ENCODE assay signal across 22 mouse cellular contexts in genomic region chr6:117156846-117157245, GRCm38 (mm10). TPM values are rescaled to one million over a fixed set of nuclear protein-coding genes. Genes with fewer than 3 reads are reported as not detected.
DNase-seq lines count a peak whose midpoint lies in the region; ATAC-seq lines count a peak whose summit lies in the region.
"Had no signal": no experiment of that assay in that cellular context is flagged by ENCODE, and none has a peak within 500 bp of the region (broad histone marks: within the 10 kb centered on the region; RNA-seq: fewer than 3 reads in every experiment).

No protein-coding gene starts in this region.

- no peaks in the 10 kb centered on the region for H3K27me3 ChIP-seq in midbrain, embryonic 11.5 days (ENCODE audit: control insufficient read depth, insufficient read depth, low read length)
- H3K27me3 ChIP-seq in midbrain, embryonic 14.5 days (ENCODE audit: control insufficient read depth, insufficient read depth, low read length): no peaks in the 10 kb centered on the region
- H3K27me3 ChIP-seq: embryonic facial prominence, embryonic 15.5 days; forebrain, embryonic 12.5 days had no signal

- H3K4me1 ChIP-seq in midbrain, embryonic 11.5 days (ENCODE audit: control insufficient read depth, insufficient read depth, low read length): 0 out of 2 replicates have a peak, but pooled peaks cover 2% of the 10 kb centered on the region
- H3K4me1 ChIP-seq in midbrain, embryonic 14.5 days (ENCODE audit: control insufficient read depth, insufficient read depth, low read length): no peaks in the 10 kb centered on the region
- H3K4me1 ChIP-seq: forebrain, embryonic 12.5 days had no signal

- DNase-seq in heart, adult 11 months: peak; percentile 72
- no peak for DNase-seq in heart, adult 18-20 months
- peak; percentile 51 for DNase-seq in midbrain, embryonic 11.5 days (ENCODE audit: low spot score, missing footprints)
- no peak for DNase-seq in midbrain, embryonic 14.5 days
- DNase-seq in left cerebral cortex, adult 9 months (ENCODE audit: low spot score in 2 of 2): no peak
- DNase-seq: adrenal gland, adult 2 months; adrenal gland, postnatal 10 days; adrenal gland, postnatal 25 days; cerebellum, adult 11 months; cerebellum, adult 18-20 months; cerebellum, adult 8-10 months; cerebellum, adult 9-11 months; cerebellum, postnatal 36 days; embryo, embryonic 11 days had no signal

- H3K9me3 ChIP-seq in midbrain, embryonic 11.5 days (ENCODE audit: control insufficient read depth, low read length): no peaks in the 10 kb centered on the region
- H3K9me3 ChIP-seq in midbrain, embryonic 14.5 days (ENCODE audit: control insufficient read depth, low read length): no peaks in the 10 kb centered on the region
- H3K9me3 ChIP-seq: embryonic facial prominence, embryonic 13.5 days; embryonic facial prominence, embryonic 15.5 days; forebrain, embryonic 10.5 days; forebrain, embryonic 12.5 days had no signal

- no peak overlapping the region for H3K4me2 ChIP-seq in midbrain, embryonic 11.5 days
- H3K4me2 ChIP-seq in midbrain, embryonic 14.5 days (ENCODE audit: low read length): no peak overlapping the region
- H3K4me2 ChIP-seq: embryonic facial prominence, embryonic 13.5 days; embryonic facial prominence, embryonic 15.5 days; forebrain, embryonic 12.5 days had no signal

- H3K27ac ChIP-seq in midbrain, embryonic 11.5 days (ENCODE audit: low read depth, low read length): no peak overlapping the region
- no peak overlapping the region for H3K27ac ChIP-seq in midbrain, embryonic 14.5 days (replicated peaks; ENCODE audit: low read depth, low read length)
- H3K27ac ChIP-seq: embryonic facial prominence, embryonic 13.5 days; embryonic facial prominence, embryonic 15.5 days; forebrain, embryonic 10.5 days; forebrain, embryonic 12.5 days had no signal

- no peak for ATAC-seq in midbrain, embryonic 11.5 days (ENCODE audit: low FRiP score)
- no peak for ATAC-seq in midbrain, embryonic 14.5 days (ENCODE audit: low FRiP score, low TSS enrichment)
- ATAC-seq: forebrain, embryonic 14.5 days; forebrain, embryonic 16.5 days had no signal

- WGBS in midbrain, embryonic 11.5 days: 64% methylated on average over 4 of the region's 4 CpGs
- WGBS in midbrain, embryonic 14.5 days: 60% methylated on average over 4 of the region's 4 CpGs

- H3K9ac ChIP-seq in midbrain, embryonic 11.5 days (ENCODE audit: low read length): no peak overlapping the region
- H3K9ac ChIP-seq in midbrain, embryonic 14.5 days (replicated peaks; ENCODE audit: low read length): no peak overlapping the region
- H3K9ac ChIP-seq: embryonic facial prominence, embryonic 13.5 days; embryonic facial prominence, embryonic 15.5 days; forebrain, embryonic 12.5 days had no signal

- H3K4me3 ChIP-seq in midbrain, embryonic 11.5 days (ENCODE audit: low read depth, low read length): no peak overlapping the region
- H3K4me3 ChIP-seq in midbrain, embryonic 14.5 days (replicated peaks; ENCODE audit: low read depth, low read length): no peak overlapping the region
- H3K4me3 ChIP-seq: embryonic facial prominence, embryonic 13.5 days; embryonic facial prominence, embryonic 15.5 days; erythroblast, embryonic 14.5 days; forebrain, embryonic 10.5 days; forebrain, embryonic 12.5 days had no signal

- no peaks in the 10 kb centered on the region for H3K36me3 ChIP-seq in midbrain, embryonic 11.5 days (ENCODE audit: control insufficient read depth, insufficient read depth, low read length)
- H3K36me3 ChIP-seq in midbrain, embryonic 14.5 days (ENCODE audit: control insufficient read depth, insufficient read depth, low read length): no peaks in the 10 kb centered on the region
- H3K36me3 ChIP-seq: embryonic facial prominence, embryonic 13.5 days; embryonic facial prominence, embryonic 15.5 days; forebrain, embryonic 10.5 days; forebrain, embryonic 12.5 days had no signal

RNA-seq across cellular contexts. Expression of gene Cxcl12, which starts 11.5 kb away (rescaled TPM):
- 10 to 100 TPM; 90.2 to 91.3 TPM for total RNA-seq in heart, adult 18-20 months (2021)
- 70.9 and 79.2 TPM in 2 replicates for polyA plus RNA-seq in midbrain, embryonic 11.5 days (2014; fragmentation: Nextera tagmentation; extraction: Ambion mirVana)
- polyA plus RNA-seq in midbrain, embryonic 14.5 days (2014; fragmentation: Nextera tagmentation; extraction: Ambion mirVana): 6.4 and 80.3 TPM in 2 replicates
- total RNA-seq: MEL had no signal

Comparison
In these comparisons a context has a peak if more than half of its experiments do, and no peak if none do; other contexts are left out.
1. DNase-seq: peak in heart, adult 11 months (single experiment) and midbrain, embryonic 11.5 days (single experiment); none in heart, adult 18-20 months (0 of 2), midbrain, embryonic 14.5 days (single experiment) and left cerebral cortex, adult 9 months (0 of 2).